Mouse (Mus musculus) limb, embryonic 10.5 days (tissue): ENCODE data around the gene Tspan13. TPM values are rescaled to one million over a fixed set of nuclear protein-coding genes. Genes with fewer than 3 reads are reported as not detected.

Experiments used
- DNase-seq: peaks from one replicate; pipeline ENCODE4 v3.0.0-alpha.2; 2017; ENCODE audit warnings: low spot score
- H3K27ac ChIP-seq: fragments of 300-500 bp; sonication (generic); 2 replicates; pipeline ENCODE4 v1.5.1; 2016; ENCODE audit warnings: mild to moderate bottlenecking
- H3K27me3 ChIP-seq: fragments of 300-500 bp; sonication (generic); 2 replicates; pipeline ENCODE4 v1.6.1; 2016; ENCODE audit warnings: low read depth, mild to moderate bottlenecking; ENCODE audit not compliant: poor library complexity, severe bottlenecking
- H3K36me3 ChIP-seq: fragments of 300-500 bp; sonication (generic); 2 replicates; pipeline ENCODE4 v1.6.1; 2016; ENCODE audit warnings: mild to moderate bottlenecking, moderate library complexity
- H3K4me1 ChIP-seq: fragments of 300-500 bp; sonication (generic); 2 replicates; pipeline ENCODE4 v1.6.1; 2016
- H3K4me3 ChIP-seq: fragments of 300-500 bp; sonication (generic); 2 replicates; pipeline ENCODE4 v1.5.1; 2016; ENCODE audit warnings: mild to moderate bottlenecking, moderate library complexity
- H3K9me3 ChIP-seq: fragments of 300-500 bp; sonication (generic); replicated peaks from 2 replicates; pipeline ENCODE4 v1.6.1; 2016; ENCODE audit warnings: mild to moderate bottlenecking
- WGBS: fragments of 180-500 bp; shearing (Covaris S2); methylation state at CpG from one replicate; pipeline ENCODE4 v1.1.7; 2016; 5-methylcytosine and 5-hydroxymethylcytosine counted together
- polyA plus RNA-seq: library from polyadenylated mRNA; unstranded; fragments of >200 nt; fragmentation: Nextera tagmentation; extraction: Ambion mirVana; gene quantifications from 2 replicates; pipeline ENCODE4 v1.2.1, GENCODE M21; 2016

The Tspan13 gene
- polyA plus RNA-seq, 1 experiment from 2014 or later = 57.7 TPM

DNA sequence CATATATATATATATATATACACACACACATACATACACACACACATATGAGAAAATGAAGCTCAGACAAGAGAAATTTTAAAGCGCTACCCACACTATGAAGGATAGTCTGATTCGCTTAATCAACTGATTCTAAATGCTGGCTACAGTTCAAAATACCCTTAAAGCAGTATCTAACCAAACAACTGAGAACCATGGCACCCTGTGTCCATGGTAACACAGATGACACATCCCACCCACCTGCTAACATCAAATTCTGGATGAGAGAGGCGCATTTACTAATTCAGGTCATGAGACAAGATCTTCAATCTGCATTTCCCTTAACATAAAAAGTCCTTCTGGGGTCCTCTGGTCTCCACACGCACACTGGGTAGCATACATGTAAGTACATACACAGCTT lies 16.2 kb downstream of the Tspan13 start:
- DNase-seq = no peak
- Histone ChIP-seq H3K4me1 (peaks cover 6% of the 10 kb centered on the region; the same call in 1 of the 2 replicates), H3K27me3 (no peaks in the 10 kb centered on the region), H3K27ac (no peak overlapping the region), H3K4me3 (no peak overlapping the region), H3K9me3 (no peaks in the 10 kb centered on the region), H3K36me3 (no peaks in the 10 kb centered on the region)
- WGBS = 94% methylated on average over 4 of the region's 4 CpGs

DNA sequence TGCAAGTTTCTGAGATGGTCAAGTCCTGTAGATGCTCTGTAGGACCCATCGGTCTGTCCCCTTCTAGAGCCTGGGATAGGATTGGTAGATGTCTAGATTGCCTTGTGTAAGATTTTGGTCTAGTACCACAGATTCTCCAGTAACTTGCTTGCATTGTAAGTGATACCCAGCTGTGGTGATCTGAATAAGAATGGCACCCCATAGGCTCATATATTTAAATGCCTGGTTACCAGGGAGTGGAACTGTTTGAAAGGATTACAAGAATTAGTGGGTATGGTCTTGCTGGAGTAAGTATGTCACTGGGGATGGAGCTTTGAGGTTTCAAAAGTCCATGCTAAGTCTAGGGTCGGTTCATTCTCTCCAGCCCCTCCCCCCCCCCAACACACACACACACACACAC lies 21.6 kb downstream of the Tspan13 start:
- Histone ChIP-seq H3K27ac (no peak overlapping the region), H3K36me3 (peaks cover 11% of the 10 kb centered on the region), H3K9me3 (no peaks in the 10 kb centered on the region), H3K4me3 (no peak overlapping the region), H3K27me3 (no peaks in the 10 kb centered on the region), H3K4me1 (no peaks in the 10 kb centered on the region)
- 98% methylated on average over 2 of the region's 2 CpGs for WGBS
- no peak for DNase-seq

DNA sequence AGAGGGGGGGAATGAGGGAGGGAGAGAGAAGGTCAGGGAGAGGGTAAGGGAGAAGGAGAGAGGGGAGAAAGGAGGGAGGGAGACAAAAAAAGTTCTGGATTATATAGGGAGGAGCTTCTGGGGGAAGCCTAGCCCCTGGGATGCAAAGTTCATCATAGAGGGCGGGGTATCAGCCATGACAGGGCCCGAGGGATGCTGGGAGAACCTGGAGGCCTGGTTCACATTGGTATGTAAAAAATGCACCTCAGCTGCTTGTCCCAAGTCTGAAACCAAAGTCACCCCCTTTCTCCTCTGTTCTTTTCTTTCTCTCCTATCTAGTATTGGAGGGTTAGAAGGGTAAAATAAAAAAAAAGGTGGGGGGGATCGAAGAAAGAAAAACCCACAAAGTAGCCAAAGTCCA lies 22.2 kb downstream of the Tspan13 start:
- H3K4me1 ChIP-seq = no peaks in the 10 kb centered on the region
- no peak for DNase-seq
- H3K27ac ChIP-seq = no peak overlapping the region
- no peaks in the 10 kb centered on the region for H3K27me3 ChIP-seq
- WGBS = 90% methylated on average over 3 of the region's 3 CpGs
- H3K4me3 ChIP-seq = no peak overlapping the region
- H3K9me3 ChIP-seq = no peaks in the 10 kb centered on the region
- H3K36me3 ChIP-seq = peaks cover 11% of the 10 kb centered on the region

DNA sequence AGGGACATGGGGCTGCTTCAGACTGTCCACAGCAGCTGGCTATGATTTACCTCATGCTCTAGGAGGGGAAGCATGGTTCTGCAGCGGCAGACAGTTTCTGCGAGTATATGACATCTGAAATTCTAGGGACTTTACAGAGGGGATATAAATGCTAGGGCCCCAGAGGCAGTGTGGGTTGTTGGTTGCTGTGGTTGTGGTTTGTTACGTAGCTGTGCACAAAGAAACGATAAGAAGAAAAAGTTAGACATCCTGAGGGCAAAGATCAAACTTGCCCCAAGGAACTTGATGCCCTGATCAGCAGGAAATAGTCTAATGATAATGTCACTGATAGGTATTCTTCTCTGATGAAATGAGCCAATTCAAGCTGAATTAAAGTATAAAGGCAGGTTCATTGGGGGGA lies 22.7 kb downstream of the Tspan13 start:
- H3K27me3 ChIP-seq = no peaks in the 10 kb centered on the region
- H3K27ac ChIP-seq = no peak overlapping the region
- DNase-seq = no peak
- peaks cover 11% of the 10 kb centered on the region for H3K36me3 ChIP-seq
- no peaks in the 10 kb centered on the region for H3K9me3 ChIP-seq
- no peaks in the 10 kb centered on the region for H3K4me1 ChIP-seq
- 91% methylated on average over 4 of the region's 4 CpGs for WGBS
- H3K4me3 ChIP-seq = no peak overlapping the region

DNA sequence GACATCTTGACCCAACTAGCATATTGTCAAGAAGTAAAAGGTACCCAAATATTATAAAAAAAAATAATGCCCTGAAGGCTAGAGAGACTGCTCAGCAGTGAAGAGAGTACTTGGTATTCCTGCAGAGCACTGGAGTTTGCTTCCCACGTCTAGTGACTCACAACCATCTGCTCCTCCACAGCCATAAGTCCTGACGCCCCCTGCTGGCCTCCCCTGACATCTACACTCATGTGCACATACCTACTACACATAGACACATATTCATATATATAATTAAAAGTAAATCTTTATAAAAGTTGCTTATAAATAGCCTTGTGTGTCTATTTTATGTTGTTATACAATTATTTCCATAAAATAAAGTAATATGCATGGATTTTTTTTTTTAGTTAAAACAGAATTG lies 24.5 kb downstream of the Tspan13 start:
- DNase-seq = no peak
- 82% methylated on average over 2 of the region's 2 CpGs for WGBS
- Histone ChIP-seq H3K27ac (no peak overlapping the region), H3K36me3 (peaks cover 11% of the 10 kb centered on the region), H3K4me1 (no peaks in the 10 kb centered on the region), H3K27me3 (no peaks in the 10 kb centered on the region), H3K4me3 (no peak overlapping the region), H3K9me3 (no peaks in the 10 kb centered on the region)

DNA sequence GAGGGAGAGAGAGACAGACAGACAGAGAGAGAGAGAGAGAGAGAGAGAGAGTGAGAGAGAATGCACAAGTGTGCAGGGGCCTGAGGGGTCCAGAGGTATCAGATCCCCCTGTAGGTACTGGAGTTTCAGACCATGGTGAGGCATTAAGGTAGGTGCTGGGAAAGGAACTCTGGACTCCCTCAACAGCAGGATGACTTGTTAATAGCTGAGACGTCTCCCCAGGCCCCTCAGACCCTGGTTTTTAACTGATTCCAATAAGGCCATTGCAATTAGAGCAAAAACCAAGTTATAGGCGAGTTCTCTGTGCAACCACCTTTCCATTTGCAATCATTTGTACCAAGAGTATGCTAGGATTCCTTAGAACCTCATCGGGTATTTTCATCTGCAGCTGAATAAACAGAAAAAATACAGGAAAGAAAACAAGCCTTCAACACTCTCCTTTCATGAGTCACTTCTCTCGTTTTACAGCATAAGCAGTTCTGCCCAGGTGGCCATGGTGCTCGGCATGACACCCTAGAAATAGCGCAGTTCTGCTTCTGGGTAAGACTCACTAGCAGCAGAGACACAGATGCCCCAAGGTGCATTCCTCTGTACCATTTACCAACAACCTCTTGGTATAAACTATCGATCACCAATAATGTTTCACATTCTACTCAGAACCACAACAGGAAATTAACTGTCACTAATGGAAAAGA lies 28.9 kb downstream of the Tspan13 start:
- WGBS = 79% methylated on average over 7 of the region's 7 CpGs
- no peaks in the 10 kb centered on the region for H3K4me1 ChIP-seq

DNA sequence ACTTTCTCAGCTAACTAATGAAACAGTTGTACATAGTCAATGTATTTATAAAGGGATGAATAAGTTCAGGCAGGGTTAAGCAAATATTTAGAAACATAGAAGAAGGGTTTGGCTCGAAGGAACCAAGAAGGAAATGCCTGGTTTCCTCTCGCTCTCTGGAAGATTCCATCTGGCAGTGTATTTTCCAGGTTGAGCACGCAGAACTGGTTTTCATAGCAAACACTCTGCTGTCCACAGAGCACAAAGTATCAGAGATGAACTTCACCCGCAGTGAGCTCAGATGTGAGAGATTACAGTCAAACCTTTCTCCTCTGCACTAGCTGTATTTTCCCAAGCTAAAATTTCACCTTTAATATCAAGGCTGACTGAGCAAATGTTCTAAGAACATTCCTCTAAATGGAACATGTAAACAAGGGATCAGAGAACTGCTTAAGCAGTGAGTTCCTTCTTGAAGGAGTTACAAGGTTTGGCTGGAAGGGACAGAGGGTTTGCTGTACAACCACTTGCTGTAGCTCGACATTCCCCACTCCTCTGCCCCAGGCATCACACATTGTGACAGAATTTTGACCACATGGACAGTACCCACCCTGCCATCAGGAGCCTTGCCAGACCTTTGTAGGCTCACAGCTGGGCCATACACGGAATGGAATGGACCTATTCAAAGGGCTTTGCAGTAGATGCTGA lies 33.8 kb downstream of the Tspan13 start:
- H3K9me3 ChIP-seq = no peaks in the 10 kb centered on the region
- no peak overlapping the region for H3K27ac ChIP-seq
- peaks cover 2% of the 10 kb centered on the region; the same call in 1 of the 2 replicates for H3K4me1 ChIP-seq
- H3K27me3 ChIP-seq = no peaks in the 10 kb centered on the region
- no peak for DNase-seq
- H3K4me3 ChIP-seq = no peak overlapping the region
- H3K36me3 ChIP-seq = no peaks in the 10 kb centered on the region
- WGBS = 79% methylated on average over 6 of the region's 6 CpGs

More for the DNA sequence above, 28.9 kb downstream of the Tspan13 start:
- Histone ChIP-seq H3K27ac (no peak overlapping the region), H3K9me3 (no peaks in the 10 kb centered on the region), H3K36me3 (0 out of 2 replicates have a peak, but pooled peaks cover 3% of the 10 kb centered on the region), H3K27me3 (no peaks in the 10 kb centered on the region), H3K4me3 (no peak overlapping the region)
- no peak for DNase-seq

DNA sequence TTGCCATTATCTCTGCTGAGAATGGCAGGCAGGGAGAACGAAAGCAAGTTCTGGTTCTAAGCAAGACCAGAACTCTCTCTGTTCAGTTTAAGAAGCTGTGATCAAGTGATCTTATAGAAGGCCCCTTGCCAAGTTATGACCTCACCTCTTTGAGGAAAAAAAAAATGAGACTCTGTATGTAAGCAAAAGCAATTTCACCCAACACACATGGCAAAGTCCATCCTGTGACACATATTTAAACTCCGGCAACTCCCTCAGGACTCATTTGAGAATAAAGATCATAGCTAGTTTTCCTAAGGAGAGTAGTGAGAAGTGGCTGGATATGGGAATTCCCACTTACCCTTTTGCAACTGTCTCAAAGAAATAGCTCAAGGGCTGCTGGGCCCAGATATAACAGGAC lies 34.7 kb downstream of the Tspan13 start:
- Histone ChIP-seq H3K4me3 (no peak overlapping the region), H3K36me3 (no peaks in the 10 kb centered on the region), H3K4me1 (peaks cover 2% of the 10 kb centered on the region; the same call in 1 of the 2 replicates), H3K9me3 (no peaks in the 10 kb centered on the region), H3K27me3 (no peaks in the 10 kb centered on the region), H3K27ac (no peak overlapping the region)
- WGBS = 88% methylated on average over 2 of the region's 2 CpGs
- DNase-seq = no peak

DNA sequence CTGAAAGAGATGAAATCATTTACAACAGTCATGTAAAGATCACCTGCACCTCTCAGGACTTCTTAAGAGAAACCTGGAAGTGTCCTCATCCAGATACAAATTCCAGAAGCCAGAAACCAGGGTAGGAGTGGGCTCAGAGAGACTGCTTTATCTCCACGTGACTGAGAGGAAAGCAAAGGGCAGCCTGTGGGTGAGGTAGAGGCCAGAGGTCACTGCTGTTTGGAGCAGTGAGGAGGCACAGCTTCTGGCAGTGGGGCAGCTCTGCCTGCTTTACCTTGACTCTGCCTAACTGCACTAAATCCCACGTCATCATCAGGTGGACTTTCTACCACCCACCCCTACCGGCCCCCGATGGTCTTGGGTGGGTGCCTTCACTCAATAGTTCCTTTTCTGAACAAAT lies 37.6 kb downstream of the Tspan13 start:
- no peak for DNase-seq
- H3K4me1 ChIP-seq = peaks cover 2% of the 10 kb centered on the region; the same call in 1 of the 2 replicates
- no peak overlapping the region for H3K4me3 ChIP-seq
- H3K36me3 ChIP-seq = no peaks in the 10 kb centered on the region
- H3K27ac ChIP-seq = no peak overlapping the region
- no peaks in the 10 kb centered on the region for H3K27me3 ChIP-seq
- no peaks in the 10 kb centered on the region for H3K9me3 ChIP-seq
- 54% methylated on average over 4 of the region's 4 CpGs for WGBS

DNA sequence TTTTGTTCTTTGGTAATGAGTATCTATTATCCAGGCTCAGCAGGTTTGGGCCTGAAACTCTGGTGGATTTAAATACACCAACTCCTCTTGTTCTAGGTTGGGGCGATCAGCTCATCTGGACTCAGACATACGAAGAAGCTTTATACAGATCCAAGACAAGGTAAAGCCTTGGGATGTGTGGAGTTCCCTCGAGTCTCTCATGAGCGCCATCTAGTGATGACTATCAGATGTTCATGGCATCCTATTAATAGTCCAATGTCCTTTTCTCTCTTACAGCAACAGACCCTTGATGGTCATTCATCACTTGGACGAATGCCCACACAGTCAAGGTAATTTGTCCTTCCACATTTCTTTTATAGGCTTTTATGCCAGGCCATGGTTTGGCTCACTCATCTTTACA lies 46.5 kb downstream of the Tspan13 start:
- Histone ChIP-seq H3K27me3 (no peaks in the 10 kb centered on the region), H3K4me1 (0 out of 2 replicates have a peak, but pooled peaks cover 3% of the 10 kb centered on the region), H3K9me3 (no peaks in the 10 kb centered on the region), H3K27ac (no peak overlapping the region), H3K4me3 (no peak overlapping the region), H3K36me3 (no peaks in the 10 kb centered on the region)
- DNase-seq = no peak
- 37% methylated on average over 5 of the region's 5 CpGs for WGBS

DNA sequence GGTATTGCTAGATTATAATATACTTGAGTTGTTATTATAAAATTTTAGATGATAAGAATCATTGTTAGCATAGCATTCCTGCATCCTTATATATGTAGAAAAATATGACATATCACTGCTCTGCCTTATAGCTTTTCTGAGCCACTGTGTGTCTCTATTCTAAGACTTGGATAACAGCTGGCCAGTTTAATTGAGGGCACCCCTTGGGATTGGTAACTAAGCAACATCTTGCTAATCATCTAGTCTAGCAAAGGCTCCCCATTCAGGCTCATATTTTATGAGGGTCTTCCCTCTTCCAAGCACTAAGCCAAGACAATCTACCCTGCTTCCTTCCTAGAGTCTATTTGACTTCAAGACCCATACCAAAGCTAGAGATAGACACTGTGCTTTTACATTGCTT lies 48.2 kb downstream of the Tspan13 start:
- DNase-seq = no peak
- Histone ChIP-seq H3K4me3 (no peak overlapping the region), H3K27ac (no peak overlapping the region), H3K27me3 (no peaks in the 10 kb centered on the region), H3K4me1 (0 out of 2 replicates have a peak, but pooled peaks cover 3% of the 10 kb centered on the region), H3K9me3 (no peaks in the 10 kb centered on the region), H3K36me3 (no peaks in the 10 kb centered on the region)

DNA sequence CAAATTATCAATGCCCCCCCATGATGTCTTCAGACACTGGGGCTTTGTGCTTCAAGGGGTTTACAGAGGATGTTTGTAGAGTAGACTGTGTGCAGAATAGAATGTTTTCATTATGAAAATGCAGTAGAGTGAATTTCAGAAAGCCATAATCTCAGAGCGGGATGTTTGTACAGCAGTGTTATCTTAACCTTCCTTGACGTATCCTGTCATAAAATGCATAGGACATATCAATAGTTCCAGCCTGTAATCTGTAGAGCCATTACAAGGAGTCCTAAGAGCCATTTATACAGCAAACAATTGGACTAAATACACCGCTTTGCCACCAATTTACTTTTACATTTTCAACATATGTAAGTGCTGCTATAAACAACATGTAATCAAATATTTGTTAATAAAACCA lies 48.7 kb downstream of the Tspan13 start:
- Histone ChIP-seq H3K36me3 (no peaks in the 10 kb centered on the region), H3K27me3 (no peaks in the 10 kb centered on the region), H3K4me1 (0 out of 2 replicates have a peak, but pooled peaks cover 3% of the 10 kb centered on the region), H3K9me3 (no peaks in the 10 kb centered on the region), H3K27ac (no peak overlapping the region), H3K4me3 (no peak overlapping the region)
- 91% methylated on average over 3 of the region's 3 CpGs for WGBS
- DNase-seq = no peak

DNA sequence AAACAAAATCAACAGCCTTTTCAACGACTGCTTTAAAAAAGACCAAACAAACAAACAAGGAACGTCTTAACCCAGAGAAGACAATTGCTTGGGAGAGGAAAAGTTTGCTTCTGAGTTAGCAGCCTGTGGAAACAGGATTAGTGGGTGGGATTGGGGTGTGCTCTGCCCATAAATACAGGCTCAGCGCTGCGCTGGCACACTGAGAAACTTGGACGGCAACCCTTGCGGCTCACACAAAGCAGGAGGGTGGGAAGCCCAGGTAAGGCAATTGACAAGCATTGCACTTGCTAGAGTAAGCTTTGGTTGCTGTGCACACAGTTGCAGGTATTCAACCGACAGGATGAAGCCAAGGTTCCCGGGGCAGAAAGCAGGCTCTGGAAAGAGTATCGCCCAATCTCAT lies 49.6 kb downstream of the Tspan13 start, which contains the start of gene Agr2:
Agr2 (plus strand) TSS at position 197 of the 400 bp plus-strand sequence.
- Histone ChIP-seq H3K4me1 (0 out of 2 replicates have a peak, but pooled peaks cover 3% of the 10 kb centered on the region), H3K27ac (no peak within 1 kb of the TSS), H3K4me3 (no peak within 1 kb of the TSS), H3K27me3 (no peaks in the 10 kb centered on the region), H3K9me3 (no peaks in the 10 kb centered on the region), H3K36me3 (no peaks in the 10 kb centered on the region)
- no peak for DNase-seq
- WGBS = 77% methylated on average over 9 of the region's 9 CpGs
